Mouse (Mus musculus) kidney, embryonic 15.5 days (tissue): ENCODE measurements at regions not wholly inside any gene's neighbourhood (a gene's known extent, or its start where the extent isn't known, plus 50 kb on each side); places are given as distances from the start of the nearest gene placed in this dataset.

Source experiments
- ATAC-seq: fragments of 200-750 bp; cut with Nextera tagmentation; replicated peaks from 2 replicates; pipeline ENCODE4 v1.8.0; 2017; ENCODE audit warnings: moderate TSS enrichment; ENCODE audit not compliant: low FRiP score
- H3K27ac ChIP-seq: fragments of 300-500 bp; sonication (generic); 2 replicates; pipeline ENCODE4 v1.5.1; 2015; ENCODE audit warnings: mild to moderate bottlenecking, inconsistent platforms
- H3K27me3 ChIP-seq: fragments of 300-500 bp; sonication (generic); 2 replicates; pipeline ENCODE4 v1.6.1; 2015; ENCODE audit warnings: inconsistent platforms
- H3K36me3 ChIP-seq: fragments of 300-500 bp; sonication (generic); 2 replicates; pipeline ENCODE4 v1.6.1; 2015; ENCODE audit warnings: inconsistent platforms
- H3K4me1 ChIP-seq: fragments of 300-500 bp; sonication (generic); 2 replicates; pipeline ENCODE4 v1.6.1; 2015; ENCODE audit warnings: inconsistent platforms
- H3K4me2 ChIP-seq: fragments of 300-500 bp; sonication (generic); 2 replicates; pipeline ENCODE4 v1.6.1; 2015; ENCODE audit warnings: moderate library complexity, mild to moderate bottlenecking, inconsistent platforms
- H3K4me3 ChIP-seq: fragments of 300-500 bp; sonication (generic); replicated peaks from 2 replicates; pipeline ENCODE4 v1.5.1; 2015; ENCODE audit warnings: mild to moderate bottlenecking, inconsistent platforms
- H3K9ac ChIP-seq: fragments of 300-500 bp; sonication (generic); 2 replicates; pipeline ENCODE4 v1.6.1; 2015; ENCODE audit warnings: mild to moderate bottlenecking, inconsistent platforms
- H3K9me3 ChIP-seq: fragments of 300-500 bp; sonication (generic); replicated peaks from 2 replicates; pipeline ENCODE4 v1.6.1; 2016; ENCODE audit warnings: inconsistent platforms
- WGBS: fragments of 180-500 bp; shearing (Covaris S2); methylation state at CpG from one replicate; pipeline ENCODE4 v1.1.7; 2015; ENCODE audit warnings: mixed read lengths; 5-methylcytosine and 5-hydroxymethylcytosine counted together

- no peak overlapping the region for H3K4me3 ChIP-seq
- no peak overlapping the region for H3K27ac ChIP-seq
- H3K36me3 ChIP-seq = no peaks in the 10 kb centered on the region
- peaks cover 5% of the 10 kb centered on the region; the same call in 1 of the 2 replicates for H3K27me3 ChIP-seq
- WGBS = 89% methylated on average over 6 of the region's 6 CpGs
- no peak for ATAC-seq
- H3K9ac ChIP-seq = no peak overlapping the region
- peaks cover 5% of the 10 kb centered on the region; the same call in 1 of the 2 replicates for H3K4me1 ChIP-seq
- no peak overlapping the region for H3K4me2 ChIP-seq
- H3K9me3 ChIP-seq = no peaks in the 10 kb centered on the region
Measured at GRCm38 (mm10) chr8:89727252-89727651, 620.9 kb downstream of the Tox3 start.

DNA sequence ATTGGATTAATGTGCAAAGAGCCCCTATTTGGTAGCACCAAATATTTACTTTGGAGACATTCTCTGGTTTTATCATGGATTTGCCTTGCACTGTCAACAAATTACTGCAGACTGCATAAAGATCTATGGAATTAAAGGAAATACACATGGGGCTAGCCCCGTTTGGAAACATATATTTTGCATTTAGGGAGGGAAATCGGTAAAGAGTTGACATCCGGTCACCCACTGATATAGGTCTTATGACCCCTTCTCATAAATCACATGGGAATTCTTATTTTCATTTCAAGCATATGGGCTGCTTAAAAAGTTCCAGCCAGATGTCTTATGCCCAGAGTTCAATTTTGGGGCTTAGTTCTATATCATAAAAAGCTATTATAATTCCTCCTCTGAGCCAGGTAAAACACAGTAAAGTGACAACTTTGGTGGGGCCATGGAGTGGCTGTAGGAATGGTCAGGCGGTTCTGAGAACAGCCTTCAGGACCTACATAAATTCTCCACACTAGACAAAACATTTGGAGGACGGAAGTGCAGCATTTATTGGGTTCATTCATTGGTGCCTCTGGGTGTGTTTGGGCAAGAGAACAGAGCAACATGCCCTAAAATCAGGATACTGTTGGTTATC, 626.3 kb downstream of the Tox3 start:
- Histone ChIP-seq H3K27ac (peak overlapping the region; percentile 45; the same call in 1 of the 2 replicates), H3K4me3 (no peak overlapping the region), H3K9ac (no peak overlapping the region), H3K36me3 (no peaks in the 10 kb centered on the region), H3K9me3 (no peaks in the 10 kb centered on the region), H3K4me1 (peaks cover 7% of the 10 kb centered on the region; the same call in 1 of the 2 replicates), H3K4me2 (no peak overlapping the region), H3K27me3 (peaks cover 7% of the 10 kb centered on the region; the same call in 1 of the 2 replicates)
- ATAC-seq = peak; percentile 64
- WGBS = 47% methylated on average over 5 of the region's 5 CpGs

DNA sequence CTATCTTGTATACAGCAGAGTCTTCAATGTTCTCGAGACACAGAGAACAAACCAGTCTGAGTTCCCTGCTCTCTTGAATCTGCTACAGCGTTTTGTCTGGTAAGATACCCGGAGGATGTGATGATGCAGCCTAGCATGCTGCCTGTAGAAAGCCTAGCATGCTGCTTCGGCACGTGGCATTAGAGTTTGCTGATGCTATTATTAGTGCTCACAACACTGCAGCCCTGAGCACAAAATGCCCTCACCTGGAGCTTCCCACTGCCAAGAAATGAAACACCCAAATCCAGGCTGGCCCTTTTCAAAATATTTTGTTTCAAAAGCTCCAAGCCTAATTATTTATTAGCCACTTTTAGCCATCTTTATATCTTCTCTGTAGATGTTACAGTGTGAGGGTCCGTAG, 634.3 kb downstream of the Tox3 start:
- WGBS = 78% methylated on average over 6 of the region's 6 CpGs
- no peak overlapping the region for H3K4me3 ChIP-seq

GRCm38 (mm10) chr8:89707341-89707928, 640.7 kb downstream of the Tox3 start:
- ATAC-seq = peak; percentile 83
- Histone ChIP-seq H3K4me1 (peaks cover 7% of the 10 kb centered on the region), H3K9me3 (no peaks in the 10 kb centered on the region), H3K27ac (peak overlapping the region; percentile 72), H3K4me3 (no peak overlapping the region), H3K9ac (no peak overlapping the region), H3K36me3 (no peaks in the 10 kb centered on the region), H3K27me3 (no peaks in the 10 kb centered on the region), H3K4me2 (no peak overlapping the region)
- 17% methylated on average over 5 of the region's 5 CpGs for WGBS

More for the DNA sequence above, 634.3 kb downstream of the Tox3 start:
- H3K4me1 ChIP-seq = no peaks in the 10 kb centered on the region
- no peak overlapping the region for H3K4me2 ChIP-seq
- H3K36me3 ChIP-seq = no peaks in the 10 kb centered on the region
- no peak overlapping the region for H3K27ac ChIP-seq
- no peaks in the 10 kb centered on the region for H3K9me3 ChIP-seq
- H3K9ac ChIP-seq = no peak overlapping the region
- ATAC-seq = no peak
- 0 out of 2 replicates have a peak, but pooled peaks cover 2% of the 10 kb centered on the region for H3K27me3 ChIP-seq

DNA sequence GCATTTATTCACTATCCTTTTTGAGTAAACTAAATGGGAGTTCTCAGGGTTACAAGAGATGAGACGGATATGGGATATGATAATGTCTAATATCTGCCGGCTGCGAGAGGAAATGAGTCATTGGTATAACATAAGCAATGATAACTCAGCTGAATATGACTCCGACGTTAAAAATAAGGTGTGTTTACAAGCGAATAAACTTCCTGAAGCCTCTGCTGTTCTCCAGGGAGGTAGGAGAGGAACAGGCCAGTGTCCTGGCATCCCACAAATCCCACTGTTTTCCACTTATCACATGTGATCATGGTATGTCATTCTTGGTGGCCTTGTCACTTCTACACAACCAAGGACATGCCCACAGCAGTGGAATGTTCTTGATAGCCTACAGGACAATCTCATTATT, 641.7 kb upstream of the Sall1 start:
- Histone ChIP-seq H3K9ac (no peak overlapping the region), H3K4me3 (no peak overlapping the region), H3K4me1 (no peaks in the 10 kb centered on the region), H3K4me2 (no peak overlapping the region), H3K36me3 (no peaks in the 10 kb centered on the region), H3K27me3 (no peaks in the 10 kb centered on the region), H3K27ac (no peak overlapping the region), H3K9me3 (peaks cover 3% of the 10 kb centered on the region; the same call in 1 of the 2 replicates)
- WGBS = 70% methylated on average over 6 of the region's 6 CpGs
- ATAC-seq = no peak

GRCm38 (mm10) chr8:89680937-89681336, 637.0 kb upstream of the Sall1 start:
- H3K9ac ChIP-seq = no peak overlapping the region
- no peaks in the 10 kb centered on the region; the same call in 1 of the 2 replicates for H3K9me3 ChIP-seq
- H3K27me3 ChIP-seq = no peaks in the 10 kb centered on the region
- no peak overlapping the region for H3K4me2 ChIP-seq
- no peak for ATAC-seq
- H3K36me3 ChIP-seq = no peaks in the 10 kb centered on the region
- H3K27ac ChIP-seq = no peak overlapping the region
- H3K4me3 ChIP-seq = no peak overlapping the region
- 89% methylated on average over 4 of the region's 4 CpGs for WGBS
- H3K4me1 ChIP-seq = no peaks in the 10 kb centered on the region

DNA sequence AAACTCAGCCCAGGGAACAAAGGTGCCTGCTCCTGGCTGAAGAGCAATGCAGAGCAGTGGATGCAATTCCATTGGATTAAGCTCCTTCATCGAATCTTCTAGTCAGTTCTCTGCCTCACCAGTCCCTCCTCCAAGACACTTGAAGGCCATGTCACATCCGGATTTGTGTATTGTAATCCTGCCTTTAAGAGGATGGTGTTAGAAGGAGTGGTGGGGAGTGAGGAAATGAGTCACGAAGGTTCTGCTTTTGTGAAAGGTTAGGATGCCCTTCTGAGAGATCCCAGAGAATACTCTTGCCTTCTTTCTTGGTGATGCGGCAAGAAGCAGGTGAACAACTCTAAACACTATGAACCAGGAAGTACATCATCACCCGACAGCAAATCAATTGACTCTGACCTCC, 636.4 kb upstream of the Sall1 start:
- Histone ChIP-seq H3K9ac (no peak overlapping the region), H3K27me3 (no peaks in the 10 kb centered on the region), H3K4me1 (peaks cover 5% of the 10 kb centered on the region), H3K4me3 (no peak overlapping the region), H3K27ac (no peak overlapping the region), H3K9me3 (no peaks in the 10 kb centered on the region; the same call in 1 of the 2 replicates), H3K36me3 (no peaks in the 10 kb centered on the region), H3K4me2 (no peak overlapping the region)
- ATAC-seq = no peak
- WGBS = 84% methylated on average over 5 of the region's 5 CpGs

DNA sequence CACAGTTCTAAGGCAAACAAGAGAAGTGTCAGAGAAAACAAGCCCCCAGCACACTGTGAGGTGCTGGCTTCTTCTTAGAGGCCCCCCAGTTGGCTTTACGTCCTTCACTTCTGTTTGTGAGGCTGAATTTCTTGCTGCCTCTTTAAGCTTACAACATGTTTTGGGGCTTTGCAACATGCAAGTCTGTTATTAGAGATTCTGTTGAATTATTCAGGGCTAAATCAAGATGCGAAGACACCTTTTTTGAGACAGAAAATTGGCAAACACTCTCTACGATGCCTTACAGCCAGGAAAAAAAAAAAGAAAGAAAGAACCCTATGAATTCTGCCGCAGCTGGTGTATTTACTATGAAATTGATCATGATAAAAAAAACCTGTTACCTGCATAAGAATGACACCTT, 635.6 kb upstream of the Sall1 start:
- 86% methylated on average over 4 of the region's 4 CpGs for WGBS
- Histone ChIP-seq H3K9ac (no peak overlapping the region), H3K4me2 (no peak overlapping the region)

DNA sequence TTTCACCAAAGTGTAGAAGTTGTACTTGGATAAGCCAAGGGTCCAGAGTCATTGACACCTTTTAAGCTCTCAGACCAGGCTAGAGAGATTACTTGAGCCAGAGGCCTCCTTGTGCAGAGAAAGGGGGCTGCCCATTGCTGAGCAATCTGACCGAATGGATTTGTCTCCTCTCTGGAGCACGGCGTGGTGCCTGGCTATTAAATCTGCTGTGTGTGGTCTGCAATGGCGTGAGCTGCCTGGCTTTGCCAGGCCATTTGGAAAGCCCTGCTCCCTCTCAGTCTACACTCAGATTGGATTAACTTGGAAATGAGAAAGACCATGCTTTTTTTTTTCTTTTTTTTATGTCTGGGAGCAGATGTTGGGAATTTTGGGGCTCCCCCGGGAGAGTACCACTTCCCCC, 633.3 kb upstream of the Sall1 start:
- no peak overlapping the region for H3K4me3 ChIP-seq
- no peak overlapping the region for H3K4me2 ChIP-seq
- WGBS = 69% methylated on average over 5 of the region's 5 CpGs
- no peak for ATAC-seq
- no peaks in the 10 kb centered on the region for H3K36me3 ChIP-seq
- no peaks in the 10 kb centered on the region for H3K27me3 ChIP-seq
- H3K9me3 ChIP-seq = no peaks in the 10 kb centered on the region
- peaks cover 10% of the 10 kb centered on the region for H3K4me1 ChIP-seq
- no peak overlapping the region for H3K9ac ChIP-seq
- no peak overlapping the region for H3K27ac ChIP-seq

More for the DNA sequence above, 635.6 kb upstream of the Sall1 start:
- Histone ChIP-seq H3K4me1 (peaks cover 10% of the 10 kb centered on the region), H3K27ac (no peak overlapping the region), H3K4me3 (no peak overlapping the region), H3K36me3 (no peaks in the 10 kb centered on the region), H3K9me3 (no peaks in the 10 kb centered on the region; the same call in 1 of the 2 replicates), H3K27me3 (no peaks in the 10 kb centered on the region)
- ATAC-seq = no peak

DNA sequence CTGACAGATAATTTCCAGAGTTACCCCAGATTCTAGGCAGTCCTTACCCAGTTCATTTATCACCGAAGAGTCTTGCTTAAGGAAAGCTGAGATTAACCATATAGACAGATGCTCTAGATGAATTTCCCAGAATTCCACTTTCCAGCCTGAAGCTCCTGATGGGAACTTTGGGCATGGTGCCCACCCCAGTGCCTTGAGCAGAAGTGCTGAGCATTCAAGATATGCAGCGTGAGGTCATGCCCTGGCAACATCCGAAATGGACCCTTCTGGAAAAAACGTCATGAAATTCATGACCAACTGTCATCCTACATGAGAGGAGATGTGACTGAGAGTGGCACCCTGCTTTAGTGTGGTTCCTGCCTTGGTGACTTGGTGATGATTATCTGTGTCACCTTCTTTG, 629.9 kb upstream of the Sall1 start:
- no peak for ATAC-seq
- no peak overlapping the region for H3K4me3 ChIP-seq
- no peaks in the 10 kb centered on the region for H3K27me3 ChIP-seq

DNA sequence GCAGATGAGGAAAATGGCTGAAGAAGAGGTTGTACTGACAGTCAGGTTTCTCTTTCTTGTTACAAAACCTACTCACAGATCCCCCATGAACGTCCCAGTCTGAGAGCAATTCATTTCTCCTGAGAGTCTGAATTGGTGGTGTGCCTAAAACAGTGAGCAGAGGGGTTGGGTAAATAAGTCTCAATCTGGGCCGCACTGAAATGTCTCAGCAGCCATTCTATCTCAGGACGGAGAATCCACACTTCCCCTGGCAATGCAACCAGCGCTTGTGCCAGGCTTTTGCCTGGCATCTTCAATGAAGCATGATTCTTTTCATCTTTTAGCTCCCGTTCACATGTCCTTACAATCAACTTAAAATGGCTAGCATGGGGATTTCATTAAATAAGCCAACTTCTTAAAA, 628.7 kb upstream of the Sall1 start:
- Histone ChIP-seq H3K9me3 (no peaks in the 10 kb centered on the region), H3K4me1 (peaks cover 10% of the 10 kb centered on the region), H3K4me3 (no peak overlapping the region), H3K27ac (no peak overlapping the region), H3K4me2 (no peak overlapping the region), H3K36me3 (no peaks in the 10 kb centered on the region), H3K9ac (no peak overlapping the region), H3K27me3 (no peaks in the 10 kb centered on the region)
- WGBS = 85% methylated on average over 5 of the region's 5 CpGs
- ATAC-seq = no peak

More for the DNA sequence above, 629.9 kb upstream of the Sall1 start:
- H3K9ac ChIP-seq = no peak overlapping the region
- H3K36me3 ChIP-seq = no peaks in the 10 kb centered on the region
- H3K4me2 ChIP-seq = no peak overlapping the region
- no peaks in the 10 kb centered on the region for H3K9me3 ChIP-seq
- peaks cover 10% of the 10 kb centered on the region for H3K4me1 ChIP-seq
- H3K27ac ChIP-seq = no peak overlapping the region
- WGBS = 76% methylated on average over 4 of the region's 4 CpGs

GRCm38 (mm10) chr8:89664911-89665689, 621.1 kb upstream of the Sall1 start:
- H3K27ac ChIP-seq = no peak overlapping the region
- no peaks in the 10 kb centered on the region for H3K27me3 ChIP-seq
- no peak overlapping the region for H3K4me3 ChIP-seq
- WGBS = 62% methylated on average over 9 of the region's 9 CpGs
- H3K9ac ChIP-seq = no peak overlapping the region
- H3K4me2 ChIP-seq = no peak overlapping the region
- H3K9me3 ChIP-seq = no peaks in the 10 kb centered on the region
- H3K4me1 ChIP-seq = peaks cover 28% of the 10 kb centered on the region
- no peaks in the 10 kb centered on the region for H3K36me3 ChIP-seq
- no peak for ATAC-seq
